Mouse (Mus musculus) gastrocnemius, postnatal 4 days (tissue): ENCODE results near the gene Syt6. TPM values are rescaled to one million over a fixed set of nuclear protein-coding genes. Genes with fewer than 3 reads are reported as not detected.
A peak's percentile ranks its signal among the peaks of the same experiment; 100 is the strongest.

Source experiments
- DNase-seq, 2 experiments: peaks; one replicate each; pipeline ENCODE4 v3.0.0; 2021 to 2022; ENCODE audit warnings: low spot score in 2 of 2, mixed read lengths in 2 of 2
- long read RNA-seq, 2 experiments: library from polyadenylated mRNA; stranded (forward); transcript quantifications; one replicate each; pipeline ENCODE4 v2.0.0; 2021
- total RNA-seq, 2 experiments: library from RNA; stranded (reverse); gene quantifications; 2 replicates each; pipeline ENCODE4 v1.2.3; 2021

The Syt6 gene
- total RNA-seq = not detected
- long read RNA-seq, experiment 1 = 0 reads
- long read RNA-seq, experiment 2, partial matches to known transcripts = 0 of 1 reads
- long read RNA-seq, experiment 2, other reads (novel, unspliced or antisense) = 1 of 1 reads

DNA sequence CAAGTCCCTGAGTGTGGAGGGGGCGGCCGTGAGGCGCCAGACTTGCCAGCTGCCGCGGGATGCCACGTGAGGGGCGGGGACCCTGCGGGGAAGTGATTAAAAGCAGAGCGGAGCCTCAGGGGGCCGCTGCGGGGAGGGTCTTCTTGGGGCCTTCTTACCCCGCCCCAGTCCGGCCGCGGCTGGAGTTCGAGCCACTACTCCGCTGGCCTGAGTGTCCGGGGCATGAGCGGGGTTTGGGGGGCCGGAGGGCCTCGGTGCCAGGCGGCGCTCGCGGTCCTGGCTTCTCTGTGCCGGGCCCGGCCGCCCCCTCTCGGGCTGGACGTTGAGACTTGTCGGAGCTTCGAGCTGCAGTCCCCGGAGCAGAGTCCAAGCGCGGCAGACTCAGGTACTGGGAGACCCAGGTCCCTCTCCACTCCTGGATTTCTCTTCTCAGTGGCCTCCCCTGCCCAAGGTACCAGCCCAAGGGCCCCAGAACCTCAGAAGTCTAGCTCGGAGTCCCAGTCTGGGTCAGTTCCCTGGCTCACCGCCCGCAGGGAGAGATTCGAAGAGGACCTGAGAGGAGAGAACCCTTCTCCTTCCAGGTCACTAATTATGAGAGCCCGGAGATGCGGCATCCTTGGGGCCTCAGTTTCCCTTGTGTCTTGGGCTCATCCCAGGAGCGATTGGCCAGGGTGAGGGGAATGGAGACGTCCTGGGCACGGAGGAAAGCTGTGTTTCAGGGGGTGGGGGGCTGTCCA lies at the start of gene Syt6:
Gene Syt6 (plus strand): TSS at position 76 of the 737 bp plus-strand sequence.
- no peak for DNase-seq

DNA sequence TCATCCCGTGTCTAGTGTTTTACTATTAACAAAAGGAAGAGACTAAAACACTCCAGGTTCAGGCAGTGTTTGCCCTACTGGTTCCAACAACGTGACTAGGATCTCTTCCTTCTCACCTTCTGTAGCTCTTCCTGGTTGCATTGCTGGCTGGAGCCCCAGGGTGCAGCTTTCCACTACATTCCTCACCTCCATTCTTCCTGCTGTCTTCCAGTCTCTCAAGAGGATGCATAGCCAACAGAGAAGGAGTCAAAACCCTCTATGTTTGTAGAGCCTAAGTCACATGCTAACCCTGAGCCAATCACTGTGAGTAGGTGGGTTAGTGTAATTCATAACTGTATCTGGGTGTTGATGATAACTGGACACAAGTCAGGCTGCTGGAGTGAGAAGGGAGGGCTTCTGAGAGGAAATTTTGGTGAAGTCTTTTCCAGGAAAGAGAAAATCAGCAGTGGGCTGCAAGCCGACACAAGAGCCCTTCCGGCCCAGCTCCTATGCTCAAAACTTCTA lies 48.8 kb upstream of the Syt6 start:
- no peak for DNase-seq

- no peak for DNase-seq
Observed at GRCm38 (mm10) chr3:103526864-103527263, 48.2 kb upstream of the Syt6 start.

- DNase-seq = no peak
Observed at GRCm38 (mm10) chr3:103534036-103534435, 41.0 kb upstream of the Syt6 start.

DNA sequence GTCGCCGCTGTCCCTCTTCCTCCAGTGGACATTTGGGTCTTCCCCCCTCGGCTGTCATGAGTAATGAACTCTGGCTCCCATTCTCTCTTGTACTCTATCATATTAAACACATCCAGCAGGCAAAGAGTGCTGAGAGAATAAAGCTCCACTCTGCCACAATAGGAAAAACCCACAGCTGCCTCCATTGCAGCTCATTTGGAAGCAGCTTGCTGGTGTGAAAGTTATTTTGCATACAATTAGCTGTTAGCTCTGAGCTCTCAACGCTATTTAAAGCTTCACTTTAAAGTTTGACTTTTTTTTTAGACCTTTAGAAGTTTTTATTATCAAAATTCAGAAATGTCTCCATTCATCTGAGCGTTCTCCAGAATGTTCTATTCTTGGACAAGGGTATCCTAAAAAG lies 39.8 kb upstream of the Syt6 start:
- DNase-seq = no peak

DNA sequence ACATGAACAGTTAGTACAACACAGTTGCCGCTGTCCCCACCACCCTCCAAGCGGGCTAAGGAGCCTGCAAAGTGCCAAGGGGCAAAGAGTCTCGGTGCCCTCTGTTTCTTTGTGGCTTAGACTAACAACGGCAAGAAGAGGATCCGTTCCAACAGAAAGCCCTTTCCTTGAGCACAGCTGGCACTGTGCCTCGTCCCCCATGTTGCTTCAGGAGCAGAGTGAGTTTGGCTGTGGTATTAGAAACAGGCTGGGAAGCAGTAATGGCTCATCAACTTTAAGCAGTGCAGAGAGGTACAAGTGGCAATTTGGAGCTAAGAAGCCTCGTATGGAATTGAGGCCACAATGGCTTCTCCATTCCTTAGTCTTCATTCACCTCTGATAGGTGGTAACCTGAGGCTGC lies 35.9 kb upstream of the Syt6 start:
- no peak for DNase-seq

- no peak for DNase-seq
Observed at GRCm38 (mm10) chr3:103546166-103546565, 28.9 kb upstream of the Syt6 start.

DNA sequence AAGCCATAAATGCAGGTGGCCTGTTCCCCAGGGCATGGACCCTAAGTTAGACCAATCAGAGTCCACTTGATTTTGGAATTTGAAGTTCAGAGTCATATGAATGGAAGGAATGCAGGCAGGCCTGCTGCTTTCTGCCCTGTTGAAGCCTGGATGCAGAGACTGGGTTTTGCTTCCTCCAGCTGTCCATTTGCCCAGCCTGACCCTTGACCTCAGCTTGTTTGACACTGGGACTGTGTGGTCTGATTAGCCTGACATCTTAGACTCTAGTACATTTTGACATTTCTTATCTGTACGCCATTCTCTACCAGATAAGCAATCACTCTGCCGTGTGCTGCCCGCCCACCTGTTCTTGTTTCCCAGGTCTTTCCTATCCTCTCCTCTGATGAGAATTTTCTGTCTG lies 28.4 kb upstream of the Syt6 start:
- no peak for DNase-seq

GRCm38 (mm10) chr3:103550236-103550635 lies 24.8 kb upstream of the Syt6 start:
- DNase-seq = no peak

DNA sequence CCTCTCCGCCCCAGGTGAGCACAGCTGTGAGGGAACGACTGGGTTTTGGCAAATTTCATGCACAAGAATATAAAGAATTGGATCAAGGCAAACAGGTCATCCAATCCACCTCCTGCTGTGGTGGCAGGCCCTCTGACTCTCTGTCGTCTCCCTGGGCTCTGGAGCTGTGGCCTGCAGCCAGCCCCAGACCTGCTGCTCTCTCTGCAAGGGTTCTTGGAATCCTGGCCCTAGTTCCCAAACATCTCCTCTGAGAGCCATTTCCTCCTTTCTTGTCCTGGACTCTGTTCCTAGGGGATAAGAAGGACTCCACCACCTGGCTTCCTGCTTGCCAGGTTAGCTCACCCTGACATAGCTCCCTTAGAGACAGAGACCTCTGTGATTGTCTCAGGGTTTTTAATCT lies 7.8 kb upstream of the Syt6 start:
- no peak for DNase-seq

GRCm38 (mm10) chr3:103572526-103572925 lies 2.5 kb upstream of the Syt6 start:
- no peak for DNase-seq

- no peak for DNase-seq
Observed at GRCm38 (mm10) chr3:103573106-103573790, 1.8 kb upstream of the Syt6 start.

DNA sequence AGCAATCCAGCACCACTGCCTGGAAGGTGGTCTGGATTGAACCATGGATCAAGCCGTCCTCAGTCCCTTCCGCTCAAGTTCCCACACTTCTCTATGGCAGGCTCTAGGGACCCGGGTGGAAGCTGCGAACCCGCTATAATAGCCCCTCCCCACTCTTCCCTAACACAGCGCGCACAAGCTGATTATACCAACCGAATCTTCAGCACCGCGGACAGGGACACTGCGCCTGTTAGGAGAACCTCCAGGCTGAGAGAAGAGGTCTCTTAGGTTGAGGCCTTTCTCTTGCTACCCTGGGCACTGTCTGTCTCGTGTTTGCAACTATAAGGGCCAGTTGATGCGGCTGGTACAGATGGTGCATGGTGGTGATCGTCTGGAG lies 1.3 kb upstream of the Syt6 start:
- DNase-seq = peak; percentile 31 to 81

- DNase-seq = no peak
Observed at GRCm38 (mm10) chr3:103574566-103575155, 370 bp upstream of the Syt6 start.

DNA sequence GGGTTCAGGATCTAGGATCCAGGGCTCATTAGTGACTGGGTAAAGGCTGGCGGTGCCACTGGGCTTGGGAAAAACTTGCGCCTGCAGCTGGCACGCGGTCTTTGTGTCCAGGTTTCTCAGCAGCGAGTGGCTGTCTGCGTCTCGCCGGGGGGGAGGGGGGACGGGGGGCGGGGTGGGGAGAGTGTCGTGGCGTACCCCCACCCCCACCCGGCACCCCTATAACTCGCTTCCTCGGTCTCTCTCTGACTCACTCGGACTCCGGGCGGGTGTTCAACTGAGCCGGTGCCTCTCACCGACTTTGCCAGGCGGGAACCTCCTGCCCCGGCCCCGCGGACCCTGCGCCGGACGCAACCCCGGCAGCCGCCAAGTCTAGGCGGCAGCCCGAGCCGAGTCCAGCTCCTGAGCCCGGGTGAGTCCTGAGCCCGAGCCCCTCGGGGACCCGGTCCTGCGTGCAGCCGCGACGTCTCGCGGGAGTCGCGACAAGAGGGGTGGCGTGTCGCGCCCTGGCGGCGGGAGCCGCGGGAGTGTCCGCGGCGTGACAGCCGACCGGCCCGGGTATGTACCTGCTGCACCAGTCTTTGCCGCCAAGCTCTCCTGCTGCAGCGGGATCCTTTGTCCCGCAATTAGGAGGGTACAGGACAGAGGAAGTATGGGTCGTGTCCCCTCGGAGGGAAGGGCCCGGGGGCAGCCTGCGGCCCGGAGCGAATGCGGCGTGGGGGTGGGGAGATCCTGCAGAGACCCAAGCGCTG lies 1.0 kb downstream of the Syt6 start:
- peak; percentile 20 to 25 for DNase-seq

GRCm38 (mm10) chr3:103587136-103587535 lies 12.1 kb downstream of the Syt6 start:
- DNase-seq = no peak

- DNase-seq = no peak
Observed at GRCm38 (mm10) chr3:103587672-103588071, 12.6 kb downstream of the Syt6 start.

GRCm38 (mm10) chr3:103589636-103590035 lies 14.6 kb downstream of the Syt6 start:
- no peak for DNase-seq

DNA sequence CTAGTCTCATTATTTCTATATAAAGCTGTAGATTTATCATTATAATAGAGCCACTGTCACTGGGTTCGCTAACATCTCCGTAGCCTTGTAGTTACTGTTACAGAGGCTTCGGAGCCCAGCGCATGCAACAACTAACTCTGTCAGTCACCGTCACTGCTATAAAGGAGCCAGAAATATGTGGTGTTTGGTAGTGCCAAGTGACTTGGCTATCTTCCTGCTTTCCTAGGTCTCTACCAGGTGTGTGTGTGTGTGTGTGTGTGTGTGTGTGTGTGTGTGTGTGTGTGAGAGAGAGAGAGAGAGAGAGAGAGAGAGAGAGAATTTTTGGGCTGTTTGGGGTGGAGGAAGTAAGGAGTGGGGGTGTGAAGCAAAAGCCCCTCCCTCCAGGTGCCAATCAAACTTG lies 17.6 kb downstream of the Syt6 start:
- DNase-seq = no peak

- DNase-seq = no peak
Observed at GRCm38 (mm10) chr3:103593631-103594030, 18.6 kb downstream of the Syt6 start.

- no peak for DNase-seq
Observed at GRCm38 (mm10) chr3:103595271-103595810, 20.3 kb downstream of the Syt6 start.
